Mouse (Mus musculus) frontal cortex, postnatal 36 days (tissue): ENCODE measurements around the gene Hmgxb4.
"Not testable (repeated sequence)": the region's sequence is repeated elsewhere in the genome, so short reads cannot be mapped to it uniquely, and the experiment has no call there.

Experiments used
- DNase-seq, 2 experiments: peaks; one replicate each; pipeline ENCODE4 v3.0.0; 2022; ENCODE audit warnings: low spot score in 2 of 2

The Hmgxb4 gene

DNA sequence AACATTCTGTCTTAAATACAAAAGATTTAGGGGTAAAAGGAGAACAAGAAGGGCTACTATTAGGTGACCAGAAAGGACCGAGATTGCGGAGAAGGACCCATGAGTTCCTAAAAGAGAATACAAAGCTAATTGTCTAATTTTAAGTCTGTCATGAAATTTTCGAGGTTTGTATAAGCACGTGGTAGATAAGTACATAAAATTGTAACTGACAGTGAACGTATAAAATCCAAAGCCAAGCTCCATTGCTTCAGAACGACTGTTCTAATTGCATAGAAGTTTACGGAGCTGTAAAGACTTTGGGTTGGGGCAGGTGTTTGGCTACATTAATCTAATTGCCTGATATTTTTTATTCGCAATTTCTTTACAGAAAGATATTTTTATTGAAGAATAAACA is at the start of gene Hmgxb4:
Gene Hmgxb4, plus strand, starts transcription at position 276 of the 394 bp plus-strand sequence.
- DNase-seq: no peak

DNA sequence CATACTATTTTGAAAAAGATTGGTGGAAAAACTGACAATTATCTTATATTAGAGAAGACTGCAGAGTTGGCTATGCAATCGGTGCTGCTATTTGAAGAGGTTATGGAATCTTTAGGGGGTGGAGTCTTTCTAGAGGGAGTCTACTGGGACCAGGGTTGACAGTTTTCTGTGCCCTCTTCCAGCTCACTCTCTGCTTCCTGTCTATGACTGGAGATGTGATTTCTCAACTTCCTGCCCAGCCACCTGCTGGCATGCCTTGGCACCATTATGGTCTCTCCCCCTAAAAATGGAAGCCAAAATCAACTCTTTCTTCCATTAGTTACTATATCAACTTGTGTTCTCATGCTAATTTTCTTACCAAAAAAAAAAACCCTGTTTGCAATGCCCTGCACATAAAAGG is 43.7 kb upstream of the Hmgxb4 start:
- DNase-seq: no peak

DNA sequence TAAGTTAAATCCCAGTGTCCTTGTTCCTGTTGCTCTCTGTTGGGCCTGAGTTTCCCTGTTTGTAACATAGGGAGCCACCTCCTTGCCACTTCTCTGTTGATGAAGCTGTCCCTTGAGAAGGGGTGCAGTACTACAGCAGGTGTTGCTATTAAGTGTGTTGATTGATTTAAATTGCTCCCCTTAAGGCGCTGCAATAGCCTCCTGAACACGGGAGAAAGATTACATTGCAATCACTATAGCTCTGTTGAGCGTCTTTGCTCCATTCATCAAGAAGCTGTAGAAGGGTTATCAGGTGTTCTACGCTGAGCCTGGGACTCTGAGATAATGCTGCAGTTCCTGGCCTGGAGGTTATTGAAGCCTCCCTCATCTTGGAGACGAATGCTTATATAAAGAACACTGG is 29.2 kb upstream of the Hmgxb4 start:
- DNase-seq: no peak

DNA sequence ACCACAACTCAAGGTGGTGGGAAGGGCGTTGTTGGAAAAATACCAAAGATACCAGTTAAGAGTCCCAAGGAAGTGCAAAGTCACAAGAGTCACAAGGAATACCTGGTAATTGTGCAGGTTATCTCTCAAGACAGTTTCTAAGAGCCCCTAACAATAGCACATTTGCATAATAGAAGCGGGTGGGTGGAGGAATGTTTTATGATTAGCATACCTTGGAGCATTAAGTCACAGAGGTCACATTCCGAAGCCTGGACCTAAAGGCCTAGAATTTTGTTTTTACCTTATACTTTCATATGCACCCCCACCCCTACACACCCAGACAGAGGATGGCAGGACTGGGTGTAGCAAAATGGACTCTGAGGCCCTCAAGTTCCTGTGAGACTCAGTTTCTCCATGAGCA is 22.9 kb upstream of the Hmgxb4 start:
- not testable (repeated sequence) for DNase-seq

DNA sequence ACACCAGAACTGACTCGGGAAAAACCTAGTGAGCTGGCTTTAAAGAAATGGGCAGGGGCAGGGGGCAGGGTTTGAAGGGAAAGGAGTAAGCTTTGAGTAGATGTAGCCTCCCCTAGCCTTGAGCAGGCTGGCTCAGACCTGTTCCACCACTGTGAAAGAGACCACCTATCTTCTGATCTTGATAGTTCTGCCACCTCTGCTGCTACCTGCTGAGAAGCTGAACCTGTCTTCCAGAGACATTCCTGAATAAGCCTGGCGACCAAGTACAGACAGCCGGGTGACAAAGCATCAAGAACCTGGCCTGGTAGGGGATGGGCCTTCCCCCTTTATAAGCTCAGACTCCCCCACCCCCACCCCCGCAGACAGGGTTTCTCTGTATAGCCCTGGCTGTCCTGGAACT is 21.5 kb upstream of the Hmgxb4 start:
- DNase-seq: no peak

DNA sequence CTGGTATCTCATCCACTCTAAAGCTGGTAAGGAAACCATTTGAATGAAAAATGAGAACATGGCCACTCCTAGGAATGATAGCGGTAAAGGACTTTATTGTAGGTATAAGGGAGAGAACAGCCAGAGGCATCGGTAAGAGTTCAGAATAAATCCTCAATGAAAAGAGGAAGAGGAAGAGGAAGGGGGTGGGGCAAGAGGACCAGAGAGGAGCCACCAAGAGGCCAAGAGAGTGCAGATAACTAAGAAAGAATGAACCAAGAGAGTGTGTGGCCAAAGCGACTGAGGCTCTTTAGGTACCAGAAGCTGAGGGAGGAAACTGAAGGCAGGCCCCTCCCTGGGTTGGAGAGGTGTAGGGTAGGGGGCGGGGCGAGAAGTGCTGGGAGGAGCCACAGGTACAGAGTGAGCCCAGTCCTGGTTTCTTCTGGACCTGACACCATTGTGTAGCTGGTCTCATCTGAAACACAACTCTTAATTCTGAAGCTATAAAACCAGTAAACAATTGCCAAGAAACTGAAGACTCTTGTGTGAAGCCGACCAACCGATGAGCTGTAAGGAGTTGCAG is 20.8 kb upstream of the Hmgxb4 start:
- no peak for DNase-seq

DNA sequence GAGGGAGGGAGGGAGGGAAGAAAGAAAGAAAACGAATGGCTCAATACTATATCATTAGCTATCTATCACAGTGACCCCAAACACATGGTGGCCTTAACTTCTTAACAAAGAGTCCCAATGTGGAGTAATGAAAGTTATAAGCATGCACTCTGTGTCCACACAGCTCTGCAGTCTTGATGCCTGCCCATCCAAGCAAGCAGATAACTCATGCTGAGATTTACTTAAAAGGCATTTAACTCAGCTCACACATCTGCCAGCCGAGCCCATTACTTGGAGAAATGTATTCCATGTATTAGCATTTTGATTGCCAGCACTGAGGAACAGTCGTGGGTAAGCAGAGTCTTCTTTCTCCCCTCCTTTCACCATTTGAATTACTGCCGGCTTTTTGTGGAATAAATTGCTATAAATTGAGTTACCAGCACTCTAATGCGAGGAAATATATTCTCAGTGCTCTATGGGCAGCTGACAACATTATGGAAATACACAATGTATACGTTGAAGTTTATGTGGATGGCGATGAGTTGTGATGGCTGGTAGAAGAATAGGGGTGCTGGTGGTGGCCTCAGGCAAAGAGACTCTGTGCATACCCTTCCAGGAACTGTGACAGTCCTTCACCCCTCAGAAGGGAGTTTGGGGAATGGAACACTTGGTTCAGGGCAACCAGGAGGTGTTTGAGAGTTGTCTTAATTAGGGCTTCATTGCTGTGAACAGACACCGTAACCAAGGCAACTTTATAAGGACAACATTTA is 19.9 kb upstream of the Hmgxb4 start:
- DNase-seq: no peak

DNA sequence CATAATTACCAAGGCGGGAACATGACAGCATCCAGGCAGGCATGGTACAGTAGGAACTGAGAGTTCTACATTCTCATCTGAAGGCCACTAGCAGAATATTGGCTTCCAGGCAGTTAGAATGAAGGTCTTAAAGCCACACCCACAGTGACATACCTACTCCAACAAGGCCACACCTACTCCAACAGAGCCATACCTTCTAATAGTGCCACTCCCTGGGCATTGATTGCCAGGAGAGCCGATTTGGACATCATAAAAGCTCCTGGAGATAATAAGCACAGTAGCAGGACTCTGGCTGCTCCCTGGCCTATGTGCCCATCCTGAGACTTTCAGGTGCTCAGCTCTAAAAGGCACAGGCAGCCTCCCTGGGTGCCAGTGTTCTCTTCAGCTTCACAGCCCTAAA is 19.3 kb upstream of the Hmgxb4 start:
- DNase-seq: no peak

DNA sequence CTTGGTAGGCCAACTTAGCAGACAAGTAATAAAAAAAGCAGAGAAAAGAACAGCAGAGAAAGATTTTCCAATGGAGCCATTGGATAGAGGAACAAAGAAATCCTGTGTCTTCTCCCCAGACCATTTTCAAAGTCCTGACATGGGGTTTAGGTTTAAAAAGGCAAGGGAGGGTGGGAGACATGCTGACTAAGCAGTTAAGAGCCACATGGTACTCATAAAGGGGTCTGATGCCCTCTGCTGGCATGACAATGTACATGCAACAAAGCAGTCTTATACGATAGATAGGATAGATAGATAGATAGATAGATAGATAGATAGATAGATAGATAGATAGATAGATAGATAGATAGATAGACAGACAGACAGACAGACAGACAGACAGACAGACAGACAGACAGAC is 15.7 kb upstream of the Hmgxb4 start:
- no peak for DNase-seq

DNA sequence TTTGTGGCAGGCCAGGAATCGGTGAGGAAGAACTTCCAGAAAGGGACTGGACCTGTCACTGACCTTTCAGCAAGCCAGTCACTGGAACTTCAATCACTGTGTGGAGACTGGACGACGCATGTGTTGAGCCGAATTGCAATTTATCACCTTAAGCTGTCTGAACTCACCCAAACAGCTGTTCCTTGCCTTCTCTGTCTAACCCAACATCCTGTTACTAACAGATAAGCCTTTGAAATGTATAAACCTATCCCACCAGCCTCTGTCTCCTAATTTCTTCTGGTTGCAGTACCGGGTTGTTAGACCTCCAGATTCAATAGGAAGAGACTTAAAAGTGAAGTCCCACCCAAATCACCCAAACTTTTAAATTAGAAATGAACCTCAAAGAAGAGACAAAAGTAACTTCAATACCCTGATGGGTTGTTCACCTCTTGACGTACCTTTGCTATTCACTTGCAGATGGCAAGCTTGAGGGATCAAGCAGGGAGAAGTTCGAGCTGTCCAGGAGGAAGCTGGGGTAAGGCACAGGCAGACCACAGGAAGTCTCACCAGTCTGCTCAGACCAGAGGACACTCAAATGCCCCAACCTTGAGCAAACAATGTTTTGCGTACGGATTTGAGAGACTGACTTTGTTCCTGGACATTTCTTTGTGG is 13.0 kb upstream of the Hmgxb4 start:
- no peak for DNase-seq

DNA sequence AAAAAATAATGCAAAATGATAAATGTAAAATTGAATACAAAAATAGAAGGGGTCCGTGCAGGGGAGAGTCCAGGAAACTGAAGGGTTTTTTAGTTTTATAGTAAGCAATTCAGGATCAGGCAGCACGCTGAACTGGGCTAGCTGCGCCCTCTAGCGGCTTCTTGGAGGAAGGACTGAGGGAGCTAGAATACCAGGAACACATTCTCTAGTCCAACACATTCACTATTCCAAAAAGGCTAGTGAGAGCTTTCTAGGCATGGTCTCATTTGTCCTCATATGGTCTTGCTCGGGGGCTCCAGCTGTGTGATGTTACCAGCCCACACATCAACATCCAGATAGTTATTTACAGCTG is 12.5 kb upstream of the Hmgxb4 start:
- peak; percentile 56 to 65 for DNase-seq

DNA sequence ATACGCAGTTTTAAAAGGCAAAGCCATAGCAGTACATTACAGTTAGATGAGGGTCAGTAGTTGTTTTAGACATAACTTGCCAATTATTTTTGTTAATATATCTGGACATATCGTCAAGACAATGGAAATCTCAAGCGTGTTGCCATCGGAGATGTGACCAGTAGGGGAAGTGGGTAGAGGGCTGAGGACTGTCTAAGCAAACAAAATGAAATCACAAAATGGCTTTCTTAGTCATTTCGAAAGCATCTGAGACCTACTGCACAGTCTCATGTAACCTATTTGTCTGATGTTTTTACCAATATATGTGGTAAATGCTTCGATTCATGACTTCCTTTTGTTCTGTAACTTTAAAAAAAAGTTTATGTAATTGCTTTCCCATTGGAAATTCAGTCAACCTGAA is 11.3 kb upstream of the Hmgxb4 start:
- DNase-seq: no peak

DNA sequence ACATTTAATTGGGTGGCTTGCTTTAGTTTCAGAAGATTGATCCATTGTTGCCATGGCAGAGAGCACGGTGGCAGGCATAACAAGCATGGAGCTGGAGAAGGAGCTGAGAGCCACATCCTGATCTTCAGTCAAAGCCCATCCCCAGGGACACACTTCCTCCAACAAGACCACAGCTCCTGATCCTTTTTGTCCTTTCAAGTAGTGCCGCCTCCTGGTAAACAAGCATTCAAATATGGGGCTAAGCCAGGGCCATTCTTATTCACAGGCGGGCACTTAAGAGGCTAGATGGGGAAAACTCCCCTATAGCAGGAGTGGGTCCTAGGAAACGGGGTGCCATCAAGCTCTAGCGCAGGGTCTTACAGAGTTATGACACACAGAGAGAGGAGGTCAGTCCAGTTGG is 5.7 kb upstream of the Hmgxb4 start:
- no peak for DNase-seq

DNA sequence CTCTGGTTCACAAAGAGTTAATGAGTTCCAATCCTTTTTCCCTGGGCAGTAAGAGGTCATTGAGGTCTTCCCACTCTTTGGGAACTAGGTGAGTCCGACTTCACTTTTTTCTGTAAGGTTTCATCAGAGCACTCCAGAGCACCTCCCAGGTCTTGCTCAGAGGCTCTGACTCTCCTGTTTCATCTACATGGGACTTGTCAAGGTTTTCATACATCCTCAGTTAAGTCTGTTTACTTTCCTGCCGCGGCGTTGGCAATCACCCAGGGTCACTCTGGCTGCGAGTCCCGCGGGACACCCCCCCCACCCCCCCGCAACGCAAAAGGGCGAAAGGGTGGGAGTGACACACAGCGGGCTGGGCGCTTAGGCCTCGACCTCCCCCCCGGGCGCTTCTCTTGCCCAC is 3.1 kb upstream of the Hmgxb4 start:
- DNase-seq: no peak

DNA sequence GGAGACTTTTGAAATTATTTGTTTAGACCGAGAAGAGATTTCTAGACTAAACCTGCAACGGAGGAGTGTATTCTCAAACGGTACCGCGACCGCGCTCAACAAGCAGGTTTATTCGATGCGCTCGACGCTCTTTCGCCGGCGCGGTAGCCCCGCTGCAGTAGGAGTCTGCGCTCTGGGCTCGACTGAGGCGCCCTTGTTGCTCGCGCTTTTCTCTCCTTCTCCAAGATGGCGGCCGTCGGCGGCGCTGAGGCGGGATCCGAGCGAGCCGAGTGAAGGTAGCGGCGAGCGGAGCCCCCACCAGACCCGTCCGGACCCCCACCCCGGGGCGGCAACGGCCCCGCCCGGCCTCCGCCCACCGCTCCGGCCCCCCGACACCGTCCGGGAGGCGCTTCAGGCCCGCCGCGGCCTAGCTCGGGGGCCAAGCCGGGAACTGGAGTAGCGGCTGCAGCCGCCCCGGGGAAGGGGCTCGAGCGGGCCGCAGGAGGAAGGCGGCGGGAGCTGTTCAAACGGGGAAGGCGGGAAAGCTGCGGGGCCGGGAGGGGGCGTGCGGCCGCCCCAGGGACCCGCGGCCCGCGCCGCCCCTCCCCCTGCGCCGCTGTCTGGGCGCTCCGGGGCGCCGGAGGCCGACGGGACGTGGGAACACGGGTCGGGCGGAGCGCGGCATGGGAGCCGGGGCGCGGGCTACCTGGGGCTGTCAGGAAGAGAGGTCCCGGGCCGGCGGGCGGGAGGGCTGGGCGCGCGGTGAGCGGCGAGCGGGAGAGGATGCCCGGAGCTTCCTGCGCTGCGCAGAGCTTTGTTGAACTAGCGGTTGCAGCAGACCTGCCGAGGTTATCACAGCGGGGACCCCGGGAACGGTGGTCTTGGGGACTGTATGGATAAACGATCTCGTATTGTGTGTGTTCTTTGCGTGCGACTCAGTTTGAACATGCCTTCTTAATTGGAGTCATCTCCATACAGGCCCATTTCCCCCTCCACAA is 607 bp downstream of the Hmgxb4 start:
- peak; percentile 76 to 88 for DNase-seq

DNA sequence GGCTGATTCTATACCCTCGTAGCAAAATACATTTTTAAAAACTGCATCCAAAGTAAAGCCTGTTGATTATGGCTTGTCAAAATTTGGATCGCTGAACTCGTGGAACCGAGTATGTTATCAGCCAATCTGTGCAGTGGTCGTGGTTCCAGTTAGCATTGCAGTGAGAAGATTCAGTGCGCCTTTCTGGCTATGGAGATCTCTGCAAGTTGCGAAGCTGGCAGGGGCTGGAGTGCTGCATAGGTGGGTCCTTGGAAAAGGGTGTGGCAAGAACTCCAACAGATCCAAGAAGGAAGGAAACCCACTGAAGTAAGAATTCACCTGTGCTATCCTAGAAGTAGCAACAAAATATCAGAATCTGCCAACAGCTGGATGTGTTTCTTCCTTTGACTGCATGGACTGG is 1.4 kb downstream of the Hmgxb4 start:
- no peak for DNase-seq

DNA sequence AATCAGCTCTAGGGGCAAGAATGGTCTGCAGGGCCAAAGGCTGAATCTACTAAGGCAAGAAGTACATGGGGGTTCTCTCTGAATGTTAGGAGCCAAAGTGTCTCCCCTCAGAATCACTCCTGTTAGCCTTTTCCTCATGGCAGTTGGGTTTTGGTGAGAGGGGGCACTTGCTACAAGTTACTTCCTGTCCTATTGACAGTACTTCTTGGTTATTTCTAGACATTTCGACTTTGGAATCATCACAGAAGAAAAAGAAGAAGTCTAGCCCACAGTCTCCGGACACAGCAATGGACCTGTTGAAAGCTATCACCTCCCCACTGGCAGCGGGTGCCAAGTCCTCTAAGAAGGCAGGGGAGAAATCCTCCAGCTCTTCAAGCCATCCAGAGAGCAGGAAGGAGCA is 7.3 kb downstream of the Hmgxb4 start:
- DNase-seq: no peak

DNA sequence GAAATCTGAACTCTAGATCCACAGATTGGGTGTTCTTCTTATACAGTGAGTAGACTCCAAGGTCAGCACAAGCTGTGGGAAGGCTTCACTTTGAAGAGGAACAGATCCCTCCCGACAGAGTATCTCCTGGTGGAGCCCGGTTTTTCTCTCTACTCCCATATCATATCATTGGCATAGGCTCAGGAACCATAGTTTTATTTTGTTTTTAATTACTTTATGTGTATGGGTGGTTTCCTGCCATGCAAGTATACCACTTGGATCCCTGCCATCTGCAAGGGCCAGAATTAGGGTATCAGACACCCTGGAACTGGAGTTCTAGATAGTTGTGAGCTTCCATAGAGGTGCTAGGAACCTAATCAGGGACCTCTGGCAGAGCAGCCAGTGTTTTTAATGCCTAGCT is 15.7 kb downstream of the Hmgxb4 start:
- DNase-seq: no peak

DNA sequence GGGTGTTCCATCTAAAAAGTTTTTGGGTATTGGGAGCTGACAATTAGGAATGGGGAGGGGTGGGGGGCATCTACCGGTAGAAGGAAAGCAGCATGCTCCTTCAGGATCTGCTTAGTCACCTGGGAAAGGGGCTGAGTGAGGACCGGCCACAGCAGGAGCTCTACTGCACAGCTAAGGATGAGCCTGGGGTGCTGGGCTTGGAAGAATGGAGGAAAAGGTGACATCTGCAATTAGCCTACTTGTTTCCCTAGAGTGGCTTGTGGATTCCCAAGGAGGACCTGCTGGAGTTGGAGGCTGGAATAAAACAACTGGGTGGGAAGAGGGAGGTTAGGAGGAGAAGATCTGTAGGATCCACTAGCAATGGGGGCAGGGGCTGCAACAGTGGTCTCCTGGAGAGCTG is 20.4 kb downstream of the Hmgxb4 start:
- DNase-seq: no peak

DNA sequence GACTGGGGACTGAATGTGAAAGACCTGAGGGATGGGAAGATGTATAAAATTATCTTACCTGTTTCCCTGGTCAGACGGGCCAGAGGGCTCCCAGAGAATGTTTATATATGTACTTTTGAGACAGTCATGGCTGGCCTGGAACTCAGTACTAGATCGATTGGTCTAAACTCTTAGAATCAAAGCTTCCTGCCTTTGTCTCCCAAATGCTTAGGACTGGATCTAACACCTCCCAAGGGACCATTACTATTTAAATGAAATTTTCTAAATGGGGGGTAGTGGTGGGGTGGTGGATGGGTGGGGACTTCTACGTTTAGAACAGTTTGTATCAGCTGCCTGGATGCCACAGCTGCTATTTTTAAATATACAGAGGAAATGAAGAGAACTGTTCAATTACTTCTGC is 20.8 kb downstream of the Hmgxb4 start:
- no peak for DNase-seq

DNA sequence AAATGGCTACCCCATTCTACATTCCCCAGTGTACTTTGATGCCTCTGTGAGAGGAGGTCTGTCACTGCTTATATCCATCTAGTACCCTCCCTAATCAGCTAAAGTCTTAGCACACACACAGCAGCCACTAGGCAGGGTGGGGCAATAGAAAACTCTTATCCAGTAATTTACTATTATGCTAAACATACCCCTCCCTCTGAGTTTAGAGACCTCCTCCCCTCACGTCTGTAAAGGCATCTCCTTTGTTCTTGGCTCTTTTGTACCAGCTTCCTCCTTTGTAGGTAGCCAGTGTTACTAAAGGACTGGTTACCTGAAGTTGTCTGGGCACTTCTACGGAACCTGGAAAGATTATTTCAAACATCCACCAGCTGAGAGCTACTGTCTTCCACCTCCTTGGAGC is 22.8 kb downstream of the Hmgxb4 start:
- DNase-seq: no peak

DNA sequence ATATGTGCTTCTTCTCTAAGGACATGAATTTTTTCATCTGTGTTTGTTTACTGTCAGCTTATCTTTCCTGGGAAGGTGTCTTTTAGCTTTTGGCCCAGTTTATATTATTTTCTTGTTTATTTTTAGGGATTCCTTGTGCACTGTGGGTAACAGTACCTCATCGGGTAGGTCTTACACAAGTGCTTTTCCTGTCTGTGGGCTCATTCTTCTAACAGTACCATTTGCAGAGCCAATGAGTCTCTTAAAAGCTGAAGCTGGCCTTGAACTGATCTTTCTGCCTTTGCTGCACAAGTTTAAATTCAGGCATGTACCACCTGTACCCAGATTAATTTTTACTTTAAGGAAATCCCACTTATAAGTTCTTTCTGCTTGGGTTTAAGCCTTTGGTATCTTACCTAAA is 23.3 kb downstream of the Hmgxb4 start:
- DNase-seq: no peak
